Mouse (Mus musculus) myocyte (in vitro differentiated cells): ENCODE measurements around the gene Cd101.
A peak's percentile ranks its signal among the peaks of the same experiment; 100 is the strongest.

Experiments used
- CEBPB ChIP-seq: IDR thresholded peaks from 2 replicates; pipeline ENCODE4 v1.6.1; 2011; ENCODE audit warnings: mild to moderate bottlenecking, moderate library complexity; ENCODE audit not compliant: poor library complexity, insufficient read depth, severe bottlenecking
- E2F4 ChIP-seq: IDR thresholded peaks from one replicate; pipeline ENCODE4 v1.6.1; 2011; ENCODE audit warnings: mild to moderate bottlenecking, control low read depth, moderate library complexity; ENCODE audit not compliant: insufficient read depth
- MAX ChIP-seq: IDR thresholded peaks from one replicate; pipeline ENCODE4 v1.6.1; 2011; ENCODE audit warnings: low read depth, mild to moderate bottlenecking, control low read depth
- MYOD1 ChIP-seq, 3 experiments: IDR thresholded peaks; one replicate each; pipeline ENCODE4 v1.6.1; 2011; ENCODE audit warnings: control low read depth in 2 of 3, low read depth in 2 of 3, mild to moderate bottlenecking in 2 of 3, moderate library complexity in 1 of 3; ENCODE audit not compliant: insufficient read length in 2 of 3, control insufficient read depth in 1 of 3
- MYOG ChIP-seq, 3 experiments: IDR thresholded peaks; one replicate each; pipeline ENCODE4 v1.6.1; 2011; ENCODE audit warnings: control low read depth in 2 of 3, low read depth in 2 of 3, mild to moderate bottlenecking in 2 of 3; ENCODE audit not compliant: insufficient read length in 2 of 3, control insufficient read depth in 1 of 3, insufficient read depth in 1 of 3
- POLR2A ChIP-seq: IDR thresholded peaks from one replicate; pipeline ENCODE4 v1.6.1; 2011; ENCODE audit warnings: low read depth, mild to moderate bottlenecking, control low read depth, moderate library complexity; ENCODE audit not compliant: insufficient read length
- POLR2AphosphoS2 ChIP-seq: IDR thresholded peaks from one replicate; pipeline ENCODE4 v1.6.1; 2011; ENCODE audit warnings: low read depth, control low read depth; ENCODE audit not compliant: insufficient read length
- REST ChIP-seq: IDR thresholded peaks from one replicate; pipeline ENCODE4 v1.6.1; 2011; ENCODE audit warnings: mild to moderate bottlenecking, control low read depth, moderate library complexity; ENCODE audit not compliant: insufficient read depth, insufficient read length
- SRF ChIP-seq: IDR thresholded peaks from one replicate; pipeline ENCODE4 v1.6.1; 2011; ENCODE audit warnings: low read depth; ENCODE audit not compliant: control insufficient read depth, insufficient read length
- TCF12 ChIP-seq: IDR thresholded peaks from one replicate; pipeline ENCODE4 v1.6.1; 2011; ENCODE audit warnings: mild to moderate bottlenecking, control low read depth; ENCODE audit not compliant: poor library complexity, insufficient read depth, severe bottlenecking
- TCF3 ChIP-seq: IDR thresholded peaks from one replicate; pipeline ENCODE4 v1.6.1; 2011; ENCODE audit warnings: low read depth, control low read depth; ENCODE audit not compliant: insufficient read length
- USF1 ChIP-seq: IDR thresholded peaks from one replicate; pipeline ENCODE4 v1.6.1; 2011; ENCODE audit warnings: low read depth, mild to moderate bottlenecking, control low read depth, moderate library complexity

GRCm38 (mm10) chr3:100969176-100969917, 60.0 kb downstream of the Cd101 start, which contains the start of gene Ttf2:
- peak; percentile 53 for TF ChIP-seq POLR2A
- TF ChIP-seq USF1, result no peak
- no peak for TF ChIP-seq MYOD1 (IDR thresholded peaks at IDR 0.05; ENCODE audit: control insufficient read depth in 1 of 3, insufficient read length in 2 of 3, low read depth in 2 of 3)
- no peak for TF ChIP-seq POLR2AphosphoS2
- no peak for TF ChIP-seq REST
- no peak for TF ChIP-seq CEBPB
- no peak for TF ChIP-seq MAX
- peak; percentile 68 for TF ChIP-seq SRF
- peak; percentile 98 for TF ChIP-seq E2F4
- no peak for TF ChIP-seq TCF3
- no peak for TF ChIP-seq TCF12
- no peak for TF ChIP-seq MYOG (IDR thresholded peaks at IDR 0.05; ENCODE audit: control insufficient read depth in 1 of 3, insufficient read depth in 1 of 3, insufficient read length in 2 of 3, low read depth in 2 of 3)
